Mouse (Mus musculus) adipocyte (in vitro differentiated cells): ENCODE results near the gene Lpin2.
A peak's percentile ranks its signal among the peaks of the same experiment; 100 is the strongest.

Experiments
- DNase-seq: peaks from one replicate; pipeline ENCODE4 v3.0.0-alpha.2; 2016; ENCODE audit warnings: low spot score

The Lpin2 gene

DNA sequence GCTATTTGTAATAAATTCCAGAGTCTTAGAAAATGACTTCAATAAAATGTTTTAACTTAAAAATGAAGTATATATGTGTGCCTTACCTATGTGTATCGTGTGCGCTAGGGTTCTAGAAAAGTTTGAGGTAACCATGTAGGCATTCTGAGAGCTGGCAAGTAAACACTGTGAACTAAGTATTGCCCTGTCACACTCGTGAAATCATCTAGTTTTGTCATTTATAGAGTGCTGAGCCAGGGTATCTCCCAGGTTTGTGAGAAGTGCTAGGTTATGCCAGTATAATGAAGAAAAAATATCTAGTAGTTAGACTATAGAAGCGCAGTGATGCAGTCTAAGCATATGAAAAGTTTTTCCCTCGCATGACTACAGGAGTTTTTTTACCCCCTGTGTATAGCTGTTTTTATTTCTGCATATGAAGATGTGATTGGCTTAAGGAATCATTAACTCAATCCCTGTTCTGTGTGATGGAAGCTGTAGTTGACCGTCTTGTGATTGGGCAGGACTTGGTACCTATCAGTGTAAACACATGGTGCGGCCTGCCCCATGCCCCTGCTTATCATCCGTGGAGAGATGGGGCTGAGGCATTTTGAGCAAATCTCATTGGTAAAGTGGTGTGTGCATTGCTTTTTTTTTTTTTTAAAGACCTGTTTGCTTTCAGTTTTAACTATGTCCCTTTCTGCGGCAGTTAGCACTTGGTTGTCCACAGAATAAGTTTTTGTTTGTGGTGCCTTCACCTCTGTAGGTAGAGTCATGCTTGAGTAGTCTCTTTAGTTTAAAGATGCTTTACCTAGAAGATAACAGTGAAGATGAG, 21.8 kb downstream of the Lpin2 start:
- no peak for DNase-seq

- DNase-seq = no peak
Observed at GRCm38 (mm10) chr17:71204809-71205091, 22.4 kb downstream of the Lpin2 start.

GRCm38 (mm10) chr17:71206136-71206893, 24.0 kb downstream of the Lpin2 start:
- no peak for DNase-seq

DNA sequence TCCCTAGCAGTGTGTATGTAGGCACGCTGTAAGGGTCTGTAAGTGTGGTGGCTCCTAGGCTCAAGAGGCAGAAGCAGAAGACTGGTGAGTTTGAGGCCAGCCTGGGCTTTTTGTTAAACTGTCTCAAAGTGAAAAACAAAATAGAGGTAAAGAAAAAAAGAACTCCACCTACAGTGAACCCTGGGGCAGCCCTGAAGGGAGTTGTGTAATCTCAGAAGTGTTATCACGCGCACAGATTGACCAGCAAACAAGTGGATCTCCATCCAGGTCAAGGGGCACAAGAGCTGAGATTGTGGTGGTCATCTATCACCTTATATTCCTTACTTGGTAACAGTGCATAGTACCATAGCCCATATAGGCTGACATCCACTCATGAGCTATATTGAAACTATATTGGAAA, 24.9 kb downstream of the Lpin2 start:
- no peak for DNase-seq

GRCm38 (mm10) chr17:71208376-71208775, 26.0 kb downstream of the Lpin2 start:
- DNase-seq = no peak

- DNase-seq = no peak
Observed at GRCm38 (mm10) chr17:71208921-71209320, 26.6 kb downstream of the Lpin2 start.

GRCm38 (mm10) chr17:71209936-71210335, 27.6 kb downstream of the Lpin2 start:
- DNase-seq = no peak

GRCm38 (mm10) chr17:71211962-71212646, 29.7 kb downstream of the Lpin2 start:
- DNase-seq = no peak

GRCm38 (mm10) chr17:71213666-71214065, 31.3 kb downstream of the Lpin2 start:
- no peak for DNase-seq

GRCm38 (mm10) chr17:71214514-71215240, 32.3 kb downstream of the Lpin2 start:
- no peak for DNase-seq

DNA sequence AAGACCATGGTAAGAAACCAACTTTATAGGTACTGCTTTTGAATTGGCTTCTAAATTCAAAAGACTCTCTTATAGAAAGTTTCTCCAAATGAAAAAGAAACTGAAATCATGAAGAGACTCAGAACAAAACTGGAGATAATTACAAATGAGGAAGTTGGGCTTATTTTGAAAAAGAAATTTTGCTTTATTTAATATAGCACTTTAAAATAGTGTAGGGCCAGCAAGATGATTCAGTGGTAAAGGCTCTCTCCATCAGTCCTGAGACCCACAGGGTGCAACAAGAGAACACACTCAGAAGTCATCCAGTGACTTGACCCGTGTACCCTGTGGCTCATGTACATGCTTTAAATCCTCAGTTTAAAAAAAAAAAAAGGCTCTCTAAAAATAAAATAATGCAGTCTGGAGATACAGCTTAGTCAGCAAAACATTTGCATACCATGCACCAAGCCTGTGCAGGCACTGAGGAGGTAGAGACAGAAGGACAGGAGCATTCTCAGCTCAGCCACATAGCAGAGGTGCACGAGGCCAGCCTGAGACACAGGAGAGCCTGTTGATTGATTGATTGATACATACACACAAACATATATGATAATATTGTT, 33.0 kb downstream of the Lpin2 start:
- no peak for DNase-seq

GRCm38 (mm10) chr17:71216263-71216662, 33.9 kb downstream of the Lpin2 start:
- no peak for DNase-seq

DNA sequence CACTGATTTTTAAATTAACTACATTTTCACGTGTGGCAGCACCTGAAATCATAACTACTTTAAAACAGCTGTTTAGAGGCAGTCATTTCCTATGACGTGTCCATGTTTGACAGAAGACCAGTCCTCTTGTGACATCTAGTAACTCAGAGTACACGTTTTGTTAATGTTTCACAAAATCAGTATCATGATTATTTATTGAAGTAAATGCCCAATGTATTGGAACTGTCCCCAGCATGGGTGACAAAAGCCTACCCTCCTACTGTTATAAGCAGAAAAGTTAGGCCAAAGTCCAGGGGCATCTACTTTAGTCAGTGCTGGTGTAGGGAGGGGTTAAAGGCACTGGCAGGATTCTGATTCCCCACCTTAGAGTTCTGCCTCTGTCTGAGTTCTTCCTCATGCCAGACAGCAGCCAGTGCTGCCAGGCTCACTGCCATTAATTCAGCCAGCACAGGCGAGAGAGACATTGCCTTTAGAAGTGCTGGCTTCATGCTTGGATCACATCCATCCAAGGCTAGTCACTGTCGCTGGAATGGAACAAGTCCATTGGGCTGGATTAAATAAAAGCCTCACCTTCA, 34.8 kb downstream of the Lpin2 start:
- no peak for DNase-seq

- peak; percentile 55 for DNase-seq
Observed at GRCm38 (mm10) chr17:71221383-71221782, 39.0 kb downstream of the Lpin2 start.

DNA sequence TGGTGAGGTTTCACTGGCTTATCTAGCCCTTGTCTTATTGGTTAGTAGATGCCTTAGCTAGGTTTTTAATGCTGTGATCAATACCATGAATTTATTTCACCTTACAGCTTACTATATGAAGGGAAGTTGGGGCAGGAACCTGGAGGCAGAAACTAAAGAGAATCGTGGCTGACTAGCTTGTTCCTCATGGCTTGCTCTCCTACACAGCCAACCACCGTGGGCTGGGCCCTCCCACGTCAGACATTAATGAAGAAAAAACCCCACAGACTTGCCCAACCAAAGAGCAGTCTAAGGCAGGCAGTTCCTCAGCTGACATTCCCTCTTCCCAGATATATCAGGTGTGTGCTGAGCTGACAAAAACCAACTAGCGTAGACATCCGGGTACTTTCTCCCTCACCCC, 41.3 kb downstream of the Lpin2 start:
- no peak for DNase-seq

DNA sequence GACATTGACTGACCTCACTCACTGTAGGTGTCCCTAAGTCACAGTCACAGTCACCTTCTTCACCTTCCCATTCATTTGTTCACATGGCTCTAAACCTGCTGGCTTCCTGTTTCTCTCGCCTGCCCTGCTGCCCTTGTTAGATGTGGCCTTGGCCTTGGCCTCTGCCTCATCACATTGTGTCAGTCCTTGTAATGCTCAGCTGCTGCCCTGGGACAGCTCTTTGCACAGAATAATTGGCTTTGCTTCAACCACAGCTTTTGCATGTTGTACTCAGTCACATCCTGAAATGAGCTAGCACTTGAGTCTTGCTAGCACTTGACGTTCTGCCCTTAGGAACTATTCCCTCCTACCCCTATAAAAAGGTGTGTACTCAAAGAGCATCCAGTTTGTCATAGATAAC, 42.2 kb downstream of the Lpin2 start:
- no peak for DNase-seq

- no peak for DNase-seq
Observed at GRCm38 (mm10) chr17:71225091-71225490, 42.7 kb downstream of the Lpin2 start.

GRCm38 (mm10) chr17:71227128-71227895, 45.0 kb downstream of the Lpin2 start:
- DNase-seq = no peak

- no peak for DNase-seq
Observed at GRCm38 (mm10) chr17:71228651-71229050, 46.3 kb downstream of the Lpin2 start.

GRCm38 (mm10) chr17:71230108-71230709, 47.8 kb downstream of the Lpin2 start:
- DNase-seq = peak; percentile 50
